Mouse (Mus musculus) forebrain, embryonic 16.5 days (tissue): Measurements from ENCODE around the gene Nupl1. TPM values are rescaled to one million over a fixed set of nuclear protein-coding genes. Genes with fewer than 3 reads are reported as not detected.
A peak's percentile ranks its signal among the peaks of the same experiment; 100 is the strongest.

Experiments
- ATAC-seq: fragments of 200-750 bp; cut with Nextera tagmentation; 2 replicates; pipeline ENCODE4 v1.8.0; 2017; ENCODE audit warnings: mild to moderate bottlenecking, moderate library complexity
- H3K27ac ChIP-seq: fragments of 300-500 bp; sonication (generic); 2 replicates; pipeline ENCODE4 v1.5.1; 2014; ENCODE audit warnings: low read length, control low read depth
- H3K27me3 ChIP-seq: fragments of 300-500 bp; sonication (generic); replicated peaks from 2 replicates; pipeline ENCODE4 v1.6.1; 2014; ENCODE audit warnings: low read length; ENCODE audit not compliant: control insufficient read depth, insufficient read depth
- H3K36me3 ChIP-seq: fragments of 300-500 bp; sonication (generic); 2 replicates; pipeline ENCODE4 v1.6.1; 2014; ENCODE audit not compliant: control insufficient read depth, insufficient read depth
- H3K4me1 ChIP-seq: fragments of 300-500 bp; sonication (generic); replicated peaks from 2 replicates; pipeline ENCODE4 v1.6.1; 2014; ENCODE audit warnings: low read length; ENCODE audit not compliant: control insufficient read depth, insufficient read depth
- H3K4me2 ChIP-seq: fragments of 300-500 bp; sonication (generic); 2 replicates; pipeline ENCODE4 v1.6.1; 2014; ENCODE audit warnings: mild to moderate bottlenecking, low read length, control low read depth
- H3K4me3 ChIP-seq: fragments of 300-500 bp; sonication (generic); replicated peaks from 2 replicates; pipeline ENCODE4 v1.5.1; 2014; ENCODE audit warnings: mild to moderate bottlenecking, low read length, control low read depth
- H3K9ac ChIP-seq: fragments of 300-500 bp; sonication (generic); replicated peaks from 2 replicates; pipeline ENCODE4 v1.6.1; 2014; ENCODE audit warnings: low read depth, low read length, control low read depth
- H3K9me3 ChIP-seq: fragments of 300-500 bp; sonication (generic); 2 replicates; pipeline ENCODE4 v1.6.1; 2016; ENCODE audit warnings: low read length; ENCODE audit not compliant: control insufficient read depth
- WGBS: fragments of 180-500 bp; shearing (Covaris S2); extraction: QIAGEN DNeasy Blood & Tissue Kit; methylation state at CpG from one replicate; pipeline ENCODE4 v1.1.7; 2014; 5-methylcytosine and 5-hydroxymethylcytosine counted together
- polyA plus RNA-seq: library from polyadenylated mRNA; unstranded; fragments of >200 nt; fragmentation: Nextera tagmentation; extraction: Ambion mirVana; gene quantifications from 2 replicates; pipeline ENCODE4 v1.2.1, GENCODE M21; 2015

Nupl1 gene
- polyA plus RNA-seq, 1 experiment from 2014 or later, result 0.11 TPM

DNA sequence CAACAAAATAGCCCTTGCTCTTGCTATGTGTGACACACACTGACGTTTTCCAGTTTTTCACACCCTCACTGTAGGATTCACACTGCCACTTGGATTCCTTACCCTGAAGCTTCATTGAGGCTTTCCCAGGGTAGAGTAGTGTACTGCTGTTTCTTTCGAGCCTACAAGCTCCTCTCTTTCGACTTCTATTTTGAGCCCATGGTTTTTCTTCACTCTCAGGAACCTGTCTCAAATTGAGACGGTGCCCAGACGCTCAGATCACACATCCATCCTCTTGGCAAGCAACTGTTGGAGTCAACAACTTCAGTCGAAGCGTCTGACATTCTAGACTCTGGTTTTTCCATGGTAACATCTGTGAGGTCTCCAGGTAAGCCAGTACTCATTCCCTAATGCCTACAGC, 54.3 kb downstream of the Nupl1 start, which contains the start of gene Atp8a2:
Atp8a2 (minus strand) TSS at position 296 of the 400 bp plus-strand sequence.
- Histone ChIP-seq H3K27ac (0 out of 2 replicates have a peak within 1 kb of the TSS, but pooled peaks have one; percentile 23), H3K36me3 (no peaks in the 10 kb centered on the region)
- WGBS, result 64% methylated on average over 7 of the region's 7 CpGs

DNA sequence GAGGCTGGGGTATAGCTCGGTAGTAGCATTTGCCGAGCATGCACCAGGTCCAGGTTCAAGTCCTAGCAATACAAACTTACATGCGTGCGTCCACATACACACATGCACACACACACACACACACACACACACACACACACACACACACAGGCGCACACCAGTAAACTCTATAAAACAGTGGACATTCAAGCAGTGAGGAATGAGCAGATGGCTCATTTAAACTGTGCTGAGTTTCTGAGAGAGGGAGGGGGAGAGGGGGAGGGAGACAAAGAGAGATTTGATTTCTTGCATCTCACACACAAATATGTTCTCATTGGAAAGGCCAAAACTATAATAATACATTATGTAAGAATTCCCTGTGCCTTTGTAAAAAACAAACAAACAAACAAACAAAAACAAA, 55.2 kb downstream of the Nupl1 start:
- Histone ChIP-seq H3K9ac (no peak overlapping the region), H3K27me3 (no peaks in the 10 kb centered on the region), H3K9me3 (no peaks in the 10 kb centered on the region), H3K4me2 (no peak overlapping the region), H3K4me3 (no peak overlapping the region), H3K36me3 (no peaks in the 10 kb centered on the region), H3K27ac (no peak overlapping the region), H3K4me1 (peaks cover 7% of the 10 kb centered on the region; the same call in 1 of the 2 replicates)
- WGBS, result 80% methylated on average over 5 of the region's 5 CpGs
- peak; percentile 68; the same call in 1 of the 2 replicates for ATAC-seq

More for the DNA sequence above, 54.3 kb downstream of the Nupl1 start, which contains the start of gene Atp8a2:
- Histone ChIP-seq H3K9me3 (no peaks in the 10 kb centered on the region), H3K9ac (no peak within 1 kb of the TSS), H3K4me3 (no peak within 1 kb of the TSS), H3K4me2 (no peak within 1 kb of the TSS), H3K4me1 (peaks cover 7% of the 10 kb centered on the region; the same call in 1 of the 2 replicates), H3K27me3 (no peaks in the 10 kb centered on the region)
- no peak for ATAC-seq

DNA sequence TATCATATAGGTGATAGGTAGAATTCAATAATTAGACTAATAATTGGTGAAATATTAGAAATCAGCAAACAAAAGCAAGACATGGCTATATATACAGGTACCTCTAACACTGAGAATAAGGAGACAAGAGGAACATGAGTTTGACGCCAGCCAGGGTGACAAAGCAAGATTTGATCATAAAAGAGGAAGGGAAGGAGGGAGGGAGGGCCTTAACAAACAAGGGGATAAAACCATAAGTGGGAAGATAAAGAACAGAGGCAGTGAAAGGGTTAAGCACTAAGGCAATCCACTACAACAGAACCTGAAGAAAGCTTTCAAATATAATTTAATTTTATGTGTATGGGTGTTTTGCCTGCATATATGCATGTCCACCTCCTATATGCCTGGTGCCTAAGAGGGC, 56.6 kb downstream of the Nupl1 start:
- WGBS, result 74% methylated on average over 1 of the region's 1 CpGs
- no peak for ATAC-seq
- no peak overlapping the region for H3K4me2 ChIP-seq
- no peaks in the 10 kb centered on the region for H3K36me3 ChIP-seq
- H3K9me3 ChIP-seq, result no peaks in the 10 kb centered on the region
- peaks cover 7% of the 10 kb centered on the region; the same call in 1 of the 2 replicates for H3K4me1 ChIP-seq
- no peaks in the 10 kb centered on the region for H3K27me3 ChIP-seq
- no peak overlapping the region for H3K27ac ChIP-seq
- H3K9ac ChIP-seq, result no peak overlapping the region
- H3K4me3 ChIP-seq, result no peak overlapping the region

DNA sequence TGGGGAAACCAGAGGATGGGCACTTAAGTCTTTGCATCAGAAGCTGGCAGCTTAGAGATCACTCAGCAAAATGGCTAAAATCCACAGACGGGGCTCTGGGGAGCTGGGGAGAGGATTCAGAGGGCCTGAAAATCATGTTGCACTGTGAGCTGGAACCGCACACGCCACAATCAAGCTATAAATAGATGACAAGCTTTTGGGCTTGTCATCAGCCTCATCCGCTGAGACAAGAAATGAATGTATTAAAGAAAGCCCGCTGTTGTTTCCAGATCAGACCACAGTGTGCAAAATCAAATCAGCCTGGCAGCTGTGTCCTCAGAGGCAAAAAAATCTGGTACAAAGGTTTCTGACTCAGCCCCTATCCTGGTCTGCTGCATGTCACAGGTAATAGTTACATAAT, 61.5 kb downstream of the Nupl1 start:
- Histone ChIP-seq H3K4me3 (no peak overlapping the region), H3K27ac (no peak overlapping the region), H3K27me3 (no peaks in the 10 kb centered on the region), H3K36me3 (no peaks in the 10 kb centered on the region), H3K9me3 (no peaks in the 10 kb centered on the region), H3K4me1 (no peaks in the 10 kb centered on the region), H3K9ac (no peak overlapping the region), H3K4me2 (no peak overlapping the region)
- no peak for ATAC-seq
- 81% methylated on average over 5 of the region's 5 CpGs for WGBS

DNA sequence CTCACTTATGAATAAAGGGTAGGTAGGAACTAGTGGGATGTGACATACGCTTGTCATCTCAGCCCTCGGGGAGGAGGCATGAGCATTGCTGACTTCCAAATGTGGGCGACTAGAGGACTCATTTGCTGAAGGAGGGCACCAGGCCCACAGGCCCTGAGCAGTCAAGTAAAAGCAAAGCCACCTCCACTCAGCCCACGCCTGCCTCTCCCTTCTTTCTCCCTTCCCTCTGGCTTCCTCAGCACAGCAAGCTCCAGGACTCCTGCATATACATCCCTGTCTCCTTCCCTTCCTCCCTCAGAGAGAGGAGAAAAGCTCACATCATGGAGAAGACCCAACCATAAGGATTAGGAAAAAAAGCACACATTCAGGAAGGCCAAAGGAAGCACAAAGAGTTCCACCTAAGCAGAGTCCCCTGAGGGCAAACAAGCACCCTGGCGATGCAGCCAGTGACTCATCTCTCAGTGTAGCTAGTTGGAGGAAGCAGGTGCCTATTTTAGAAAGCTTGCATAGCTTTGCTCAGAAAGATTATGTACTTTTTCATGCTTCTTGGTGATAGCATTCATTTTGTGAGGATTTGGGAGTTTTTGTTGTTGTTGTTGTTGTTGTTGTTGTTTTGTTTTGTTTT, 62.9 kb downstream of the Nupl1 start:
- no peak overlapping the region for H3K27ac ChIP-seq
- no peaks in the 10 kb centered on the region for H3K4me1 ChIP-seq
- no peak overlapping the region for H3K9ac ChIP-seq
- no peaks in the 10 kb centered on the region for H3K36me3 ChIP-seq
- no peak for ATAC-seq
- WGBS, result 82% methylated on average over 5 of the region's 5 CpGs
- no peak overlapping the region for H3K4me2 ChIP-seq
- H3K9me3 ChIP-seq, result no peaks in the 10 kb centered on the region
- H3K4me3 ChIP-seq, result no peak overlapping the region
- no peaks in the 10 kb centered on the region for H3K27me3 ChIP-seq

DNA sequence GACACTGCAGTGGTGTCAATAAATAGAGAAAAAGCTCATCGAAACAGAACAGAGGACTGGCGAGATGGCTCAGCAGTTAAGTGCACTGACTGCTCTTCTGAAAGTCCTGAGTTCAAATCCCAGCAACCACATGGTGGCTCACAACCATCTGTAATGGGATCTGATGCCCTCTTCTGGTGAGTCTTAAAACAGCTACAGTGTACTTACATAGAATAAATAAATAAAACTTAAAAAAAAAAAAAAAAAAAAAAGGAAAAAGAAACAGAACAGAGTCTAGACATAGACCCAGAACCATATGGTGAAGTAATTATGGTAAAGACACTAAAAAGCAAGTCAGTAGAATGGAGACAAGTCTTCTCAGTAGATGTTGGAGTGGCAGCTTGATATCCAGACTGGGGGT, 69.9 kb downstream of the Nupl1 start:
- no peak overlapping the region for H3K4me2 ChIP-seq
- ATAC-seq, result no peak
- 93% methylated on average over 2 of the region's 2 CpGs for WGBS
- no peak overlapping the region for H3K9ac ChIP-seq
- no peaks in the 10 kb centered on the region for H3K36me3 ChIP-seq
- H3K9me3 ChIP-seq, result no peaks in the 10 kb centered on the region
- H3K4me1 ChIP-seq, result no peaks in the 10 kb centered on the region; the same call in 1 of the 2 replicates
- H3K27me3 ChIP-seq, result no peaks in the 10 kb centered on the region
- no peak overlapping the region for H3K4me3 ChIP-seq
- H3K27ac ChIP-seq, result no peak overlapping the region

DNA sequence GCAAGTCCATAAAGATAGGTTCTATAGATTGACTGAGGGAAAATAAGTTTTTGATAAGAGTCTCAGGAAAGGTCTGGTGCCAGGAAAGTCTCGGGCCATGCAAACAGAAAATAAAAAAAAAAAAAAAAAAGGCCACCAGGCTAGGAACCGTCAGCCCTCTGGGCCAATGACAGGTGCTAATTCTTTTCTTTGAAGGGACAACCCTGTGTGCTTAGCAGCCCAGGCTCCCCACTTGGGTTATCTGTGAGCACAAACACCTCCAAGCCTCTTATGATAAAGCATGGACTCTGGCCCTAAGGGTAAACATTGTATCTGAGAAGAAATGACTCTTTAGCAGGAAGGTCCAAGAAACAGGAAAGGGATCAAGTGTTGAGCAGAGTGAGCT, 72.7 kb downstream of the Nupl1 start:
- 46% methylated on average over 2 of the region's 2 CpGs for WGBS
- H3K4me1 ChIP-seq, result no peaks in the 10 kb centered on the region; the same call in 1 of the 2 replicates
- no peaks in the 10 kb centered on the region for H3K27me3 ChIP-seq
- peak overlapping the region; percentile 81 for H3K4me2 ChIP-seq
- no peaks in the 10 kb centered on the region for H3K36me3 ChIP-seq
- H3K27ac ChIP-seq, result no peak overlapping the region
- no peak for ATAC-seq
- H3K9me3 ChIP-seq, result no peaks in the 10 kb centered on the region
- H3K4me3 ChIP-seq, result peak overlapping the region; percentile 75
- H3K9ac ChIP-seq, result no peak overlapping the region

DNA sequence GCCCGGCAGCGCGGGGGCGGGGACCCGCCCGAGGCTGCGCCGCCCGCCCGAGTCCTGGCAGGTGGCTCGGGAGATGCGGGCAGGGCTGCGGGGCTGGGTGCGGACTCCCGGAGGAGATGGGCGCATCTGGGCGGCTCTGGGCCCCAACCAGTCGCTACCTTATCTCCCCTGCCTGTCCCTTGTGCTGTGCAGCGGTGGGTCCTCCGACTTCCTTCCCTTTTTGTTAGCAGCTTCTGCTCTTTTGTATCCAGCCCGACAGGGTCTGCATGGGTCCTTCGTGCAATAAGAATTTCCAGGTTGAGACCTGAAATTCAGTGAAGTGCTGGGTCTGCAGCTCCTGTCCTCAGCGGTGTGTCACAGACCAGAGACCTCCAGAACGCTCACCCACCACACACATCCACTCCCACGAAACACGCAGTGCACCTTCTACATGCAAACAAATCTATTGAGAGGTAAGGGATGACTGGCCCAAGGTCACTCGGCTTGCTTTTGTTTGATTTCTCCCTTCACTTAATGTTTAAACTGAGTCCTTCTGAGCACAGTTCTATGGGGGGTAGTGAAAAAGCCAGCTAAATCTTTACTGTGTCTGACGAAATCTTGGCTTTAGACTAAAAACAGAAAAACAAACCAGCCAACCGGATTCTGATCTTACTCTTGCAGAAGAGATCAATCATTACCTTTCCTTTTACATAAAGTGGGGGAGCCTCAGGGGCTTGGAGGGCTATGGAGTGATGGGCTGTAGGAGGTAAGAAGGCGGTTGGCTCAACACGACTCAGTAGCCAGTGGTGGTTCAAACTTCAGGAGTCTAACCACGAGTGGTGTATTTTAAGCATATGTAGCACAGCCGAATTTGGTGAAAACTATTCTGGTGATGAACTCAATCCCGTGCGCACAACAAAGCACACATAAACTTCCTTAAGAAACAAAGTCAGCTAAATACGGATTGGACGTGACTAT, 73.3 kb downstream of the Nupl1 start:
- Histone ChIP-seq H3K4me2 (peak overlapping the region; percentile 81), H3K36me3 (no peaks in the 10 kb centered on the region), H3K27ac (peak overlapping the region; percentile 72), H3K9me3 (no peaks in the 10 kb centered on the region), H3K4me3 (peak overlapping the region; percentile 75), H3K27me3 (no peaks in the 10 kb centered on the region), H3K4me1 (no peaks in the 10 kb centered on the region; the same call in 1 of the 2 replicates), H3K9ac (peak overlapping the region; percentile 91)
- WGBS, result 18% methylated on average over 36 of the region's 37 CpGs
- no peak; the same call in 1 of the 2 replicates for ATAC-seq

DNA sequence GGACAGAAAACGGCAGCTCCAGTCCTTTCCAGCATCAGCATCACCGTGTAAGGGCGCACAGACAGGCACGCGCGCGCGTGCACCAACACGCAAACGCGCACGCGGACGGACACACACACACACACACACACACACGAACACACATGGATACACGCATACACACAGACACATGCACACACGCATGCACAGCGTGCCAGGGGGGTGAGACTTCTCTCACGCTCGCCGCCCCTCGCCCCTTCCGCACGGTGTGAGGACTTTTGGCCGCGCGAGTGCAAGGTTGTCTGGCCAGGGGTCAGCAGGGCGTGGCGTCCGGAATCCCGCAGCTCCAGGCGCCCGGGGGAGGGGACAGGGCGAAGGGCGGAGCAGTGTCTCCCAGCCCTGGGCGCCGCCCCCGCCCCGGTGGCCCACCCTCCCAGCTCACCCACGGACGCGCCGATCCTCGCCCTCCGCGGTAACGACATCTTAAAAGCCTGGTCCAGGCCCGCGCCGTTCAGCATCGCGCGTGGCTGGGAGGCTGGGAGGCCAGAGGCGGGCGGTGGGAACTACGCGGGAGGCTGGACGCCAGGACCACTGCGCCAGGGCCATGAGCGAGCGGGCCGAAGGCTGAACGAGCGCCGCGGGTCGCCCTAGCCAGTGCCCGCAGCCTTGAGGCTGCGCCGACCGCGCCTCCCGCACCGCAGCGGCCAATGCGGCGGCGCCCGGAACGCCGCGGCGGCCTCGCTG, 74.2 kb downstream of the Nupl1 start:
- H3K4me3 ChIP-seq, result peak overlapping the region; percentile 75
- H3K4me1 ChIP-seq, result no peaks in the 10 kb centered on the region; the same call in 1 of the 2 replicates
- no peaks in the 10 kb centered on the region for H3K27me3 ChIP-seq
- H3K4me2 ChIP-seq, result peak overlapping the region; percentile 81
- peak; percentile 87 for ATAC-seq
- H3K9me3 ChIP-seq, result no peaks in the 10 kb centered on the region
- H3K9ac ChIP-seq, result peak overlapping the region; percentile 91
- H3K27ac ChIP-seq, result peak overlapping the region; percentile 72
- under 1% methylated on average over 75 of the region's 84 CpGs for WGBS
- no peaks in the 10 kb centered on the region for H3K36me3 ChIP-seq
